Mouse (Mus musculus) neural tube, embryonic 13.5 days (tissue): ENCODE results near the gene Alyref2. TPM values are rescaled to one million over a fixed set of nuclear protein-coding genes. Genes with fewer than 3 reads are reported as not detected.

Experiments used
- ATAC-seq: fragments of 200-750 bp; cut with Nextera tagmentation; 2 replicates; pipeline ENCODE4 v1.8.0; 2017; ENCODE audit warnings: low read depth, mild to moderate bottlenecking, moderate TSS enrichment, moderate library complexity
- H3K27ac ChIP-seq: fragments of 300-500 bp; sonication (generic); replicated peaks from 2 replicates; pipeline ENCODE4 v1.5.1; 2015; ENCODE audit warnings: moderate library complexity, mild to moderate bottlenecking, inconsistent platforms
- H3K27me3 ChIP-seq: fragments of 300-500 bp; sonication (generic); 2 replicates; pipeline ENCODE4 v1.6.1; 2015; ENCODE audit warnings: mild to moderate bottlenecking, inconsistent platforms
- H3K36me3 ChIP-seq: fragments of 300-500 bp; sonication (generic); 2 replicates; pipeline ENCODE4 v1.6.1; 2015; ENCODE audit warnings: mild to moderate bottlenecking, inconsistent platforms
- H3K4me1 ChIP-seq: fragments of 300-500 bp; sonication (generic); replicated peaks from 2 replicates; pipeline ENCODE4 v1.6.1; 2015; ENCODE audit warnings: inconsistent platforms
- H3K4me2 ChIP-seq: fragments of 300-500 bp; sonication (generic); 2 replicates; pipeline ENCODE4 v1.6.1; 2015; ENCODE audit warnings: inconsistent platforms, mild to moderate bottlenecking, moderate library complexity
- H3K4me3 ChIP-seq: fragments of 300-500 bp; sonication (generic); 2 replicates; pipeline ENCODE4 v1.5.1; 2015; ENCODE audit warnings: mild to moderate bottlenecking, inconsistent platforms
- H3K9ac ChIP-seq: fragments of 300-500 bp; sonication (generic); 2 replicates; pipeline ENCODE4 v1.6.1; 2015; ENCODE audit warnings: moderate library complexity, mild to moderate bottlenecking, inconsistent platforms
- H3K9me3 ChIP-seq: fragments of 300-500 bp; sonication (generic); 2 replicates; pipeline ENCODE4 v1.6.1; 2016; ENCODE audit warnings: inconsistent platforms
- WGBS: fragments of 180-500 bp; shearing (Covaris S2); methylation state at CpG from one replicate; pipeline ENCODE4 v1.1.7; 2015; 5-methylcytosine and 5-hydroxymethylcytosine counted together
- polyA plus RNA-seq: library from polyadenylated mRNA; unstranded; fragments of >200 nt; fragmentation: Nextera tagmentation; extraction: Ambion mirVana; gene quantifications from 2 replicates; pipeline ENCODE4 v1.2.1, GENCODE M21; 2015

Alyref2 gene
- polyA plus RNA-seq, 1 experiment from 2014 or later = 28.6 TPM

DNA sequence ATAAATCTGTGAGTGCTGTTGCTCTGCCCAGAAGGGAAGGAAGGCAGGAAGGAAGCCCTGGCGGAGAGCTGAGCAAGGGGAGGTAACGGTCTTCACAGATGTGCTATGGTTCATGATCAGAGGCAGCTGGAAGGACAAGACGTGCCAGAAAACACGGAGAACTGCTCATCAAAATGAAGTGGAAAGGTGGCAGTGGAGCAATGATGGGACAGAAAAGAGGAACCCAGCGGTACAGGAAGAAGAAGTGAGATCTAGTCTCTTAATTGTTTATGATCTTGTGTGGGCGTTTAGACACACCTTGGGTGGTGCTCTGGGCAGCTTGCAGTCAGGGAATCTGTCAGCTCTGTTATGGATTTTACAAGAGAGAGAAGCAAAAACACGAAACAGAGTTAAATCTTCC lies 48.0 kb downstream of the Alyref2 start:
- no peak overlapping the region for H3K4me3 ChIP-seq

DNA sequence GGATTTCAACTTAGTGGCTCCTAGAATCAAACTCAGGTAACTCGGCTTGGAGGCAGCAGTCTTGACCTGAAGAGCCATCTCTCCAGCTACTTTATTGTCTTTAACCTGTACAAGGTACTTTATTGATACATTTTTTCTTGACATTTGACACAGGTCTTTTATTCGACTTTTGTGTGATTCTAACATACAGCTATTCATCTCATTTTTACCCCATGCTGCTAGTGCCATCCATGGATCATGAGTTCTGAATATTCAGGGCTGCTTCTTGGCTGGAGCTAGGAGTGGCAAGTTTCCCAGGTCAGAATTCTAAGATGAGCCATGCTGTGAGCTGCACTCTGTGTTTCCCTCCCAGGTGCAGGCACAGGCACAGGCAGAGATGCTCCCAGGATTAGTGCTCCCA lies 49.0 kb downstream of the Alyref2 start:
- 84% methylated on average over 2 of the region's 2 CpGs for WGBS
- no peak overlapping the region for H3K9ac ChIP-seq
- no peak for ATAC-seq
- H3K27ac ChIP-seq = no peak overlapping the region
- no peaks in the 10 kb centered on the region for H3K27me3 ChIP-seq
- no peaks in the 10 kb centered on the region for H3K9me3 ChIP-seq
- no peak overlapping the region for H3K4me3 ChIP-seq
- H3K4me1 ChIP-seq = no peaks in the 10 kb centered on the region
- H3K36me3 ChIP-seq = no peaks in the 10 kb centered on the region
- no peak overlapping the region for H3K4me2 ChIP-seq

More for the DNA sequence above, 48.0 kb downstream of the Alyref2 start:
- Histone ChIP-seq H3K36me3 (no peaks in the 10 kb centered on the region), H3K9ac (no peak overlapping the region), H3K27ac (no peak overlapping the region), H3K9me3 (no peaks in the 10 kb centered on the region), H3K4me2 (no peak overlapping the region), H3K27me3 (no peaks in the 10 kb centered on the region), H3K4me1 (no peaks in the 10 kb centered on the region)
- ATAC-seq = no peak
- WGBS = 84% methylated on average over 7 of the region's 7 CpGs

DNA sequence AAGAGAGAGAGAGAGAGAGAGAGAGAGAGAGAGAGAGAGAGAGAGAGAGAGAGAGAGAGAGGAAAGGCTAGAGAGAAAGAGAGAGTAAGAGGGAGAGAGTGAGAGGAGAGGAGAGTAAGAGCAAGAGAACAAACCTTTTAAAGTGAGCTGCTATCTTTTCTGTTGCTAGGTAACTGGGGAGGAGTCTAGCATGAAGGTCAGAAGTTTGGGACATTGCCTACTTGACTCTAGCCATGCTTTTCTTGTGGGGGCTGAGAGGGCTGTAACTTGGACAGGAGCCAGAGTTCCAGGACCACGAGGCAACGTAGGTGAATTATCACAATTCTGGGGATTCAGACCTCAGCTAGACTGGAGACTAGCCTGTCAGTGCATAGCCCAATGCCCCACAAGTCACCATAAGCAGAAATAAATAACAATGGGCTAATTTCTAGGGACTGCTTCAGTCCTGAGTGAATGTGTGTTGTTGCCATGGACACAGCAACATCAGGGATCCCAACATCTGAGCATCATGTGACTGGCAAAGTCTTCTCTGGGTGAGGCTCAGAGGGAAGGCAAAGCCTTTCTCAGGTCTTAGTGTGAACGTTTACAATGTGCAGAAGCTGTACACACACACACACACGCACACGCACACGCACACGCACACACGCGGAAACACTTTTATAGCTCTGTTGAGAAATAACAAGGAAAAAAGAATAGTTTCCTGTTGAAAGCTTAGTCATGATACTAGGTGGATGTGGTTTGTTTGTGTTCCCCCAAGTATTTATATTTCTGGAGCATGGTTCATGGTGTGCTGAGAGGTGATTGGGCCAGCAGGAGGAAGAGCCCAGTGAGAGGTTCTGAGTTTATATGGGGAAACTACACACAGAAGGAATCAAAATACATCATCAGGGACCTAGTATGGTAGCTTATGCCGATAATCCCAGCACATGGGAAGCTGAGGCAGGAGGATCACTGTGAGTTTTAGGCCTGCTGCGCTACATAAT lies 50.4 kb downstream of the Alyref2 start:
- H3K4me3 ChIP-seq = no peak overlapping the region

More for the DNA sequence above, 50.4 kb downstream of the Alyref2 start:
- no peak for ATAC-seq
- no peak overlapping the region for H3K27ac ChIP-seq
- H3K4me1 ChIP-seq = no peaks in the 10 kb centered on the region
- no peaks in the 10 kb centered on the region for H3K9me3 ChIP-seq
- H3K36me3 ChIP-seq = no peaks in the 10 kb centered on the region
- no peak overlapping the region for H3K9ac ChIP-seq
- H3K27me3 ChIP-seq = no peaks in the 10 kb centered on the region
- 83% methylated on average over 11 of the region's 11 CpGs for WGBS
- H3K4me2 ChIP-seq = no peak overlapping the region

Other genes with a start within 250 kb of the Alyref2 start
- 94.0 and 97.8 TPM in 2 replicates for gene B4galt3, start 233.2 kb upstream of the Alyref2 start, polyA plus RNA-seq
- gene Ppox, start 222.3 kb upstream of the Alyref2 start, polyA plus RNA-seq = 43.1 and 47.2 TPM in 2 replicates
- 89.3 and 97.3 TPM in 2 replicates for gene Usp21, start 215.5 kb upstream of the Alyref2 start, polyA plus RNA-seq
- 124 and 132 TPM in 2 replicates for gene Ufc1, start 208.5 kb upstream of the Alyref2 start, polyA plus RNA-seq
- gene Dedd, start 174.3 kb upstream of the Alyref2 start, polyA plus RNA-seq = 47.4 and 52.7 TPM in 2 replicates
- 51.9 and 52.1 TPM in 2 replicates for gene Nit1, start 157.8 kb upstream of the Alyref2 start, polyA plus RNA-seq
- 152 and 159 TPM in 2 replicates for gene Pfdn2, start 157.8 kb upstream of the Alyref2 start, polyA plus RNA-seq
- gene Klhdc9, start 142.7 kb upstream of the Alyref2 start, polyA plus RNA-seq = 3.3 and 4.0 TPM in 2 replicates
- 2.1 TPM in 2 replicates for gene Nectin4, start 133.4 kb upstream of the Alyref2 start, polyA plus RNA-seq
- 1.2 TPM in 2 replicates for gene Arhgap30, start 114.5 kb upstream of the Alyref2 start, polyA plus RNA-seq
- gene Usf1, start 92.2 kb upstream of the Alyref2 start, polyA plus RNA-seq = 183 and 188 TPM in 2 replicates
- gene Tstd1, start 84.6 kb upstream of the Alyref2 start, polyA plus RNA-seq = 7.8 and 8.5 TPM in 2 replicates
- gene F11r, start 65.9 kb upstream of the Alyref2 start, polyA plus RNA-seq = 14.7 and 15.1 TPM in 2 replicates
- gene Itln1, start 31.8 kb downstream of the Alyref2 start, polyA plus RNA-seq = not detected in 2 replicates
- not detected in 2 replicates for gene Cd244a, start 55.7 kb downstream of the Alyref2 start, polyA plus RNA-seq
- 0.18 and 0.35 TPM in 2 replicates for gene Ly9, start 103.9 kb downstream of the Alyref2 start, polyA plus RNA-seq
- gene Slamf7, start 149.6 kb downstream of the Alyref2 start, polyA plus RNA-seq = not detected in 2 replicates
- gene Cd48, start 178.5 kb downstream of the Alyref2 start, polyA plus RNA-seq = 1.1 and 1.7 TPM in 2 replicates